Mouse (Mus musculus) thymus, postnatal 0 days (tissue): ENCODE data around the gene Prss37. TPM values are rescaled to one million over a fixed set of nuclear protein-coding genes. Genes with fewer than 3 reads are reported as not detected.
A peak's percentile ranks its signal among the peaks of the same experiment; 100 is the strongest.

Source experiments
- DNase-seq: peaks from one replicate; pipeline ENCODE4 v3.0.0-alpha.2; 2015; ENCODE audit warnings: low spot score
- polyA plus RNA-seq: library from polyadenylated mRNA; unstranded; fragments of >200 nt; fragmentation: Nextera tagmentation; extraction: Ambion mirVana; gene quantifications from 2 replicates; pipeline ENCODE4 v1.2.1, GENCODE M21; 2015

Gene Prss37
- polyA plus RNA-seq: 0.15 TPM in 1 of 2 replicates, not detected in the other

- DNase-seq: no peak
Observed at GRCm38 (mm10) chr6:40519408-40519807, at the start of gene Prss37. Gene Prss37, minus strand, starts transcription at chr6:40519508.

- no peak for DNase-seq
Observed at GRCm38 (mm10) chr6:40554950-40555349, 35.6 kb upstream of the Prss37 start, which contains the start of gene Olfr461. Gene Olfr461, minus strand, starts transcription at chr6:40555050.

DNA sequence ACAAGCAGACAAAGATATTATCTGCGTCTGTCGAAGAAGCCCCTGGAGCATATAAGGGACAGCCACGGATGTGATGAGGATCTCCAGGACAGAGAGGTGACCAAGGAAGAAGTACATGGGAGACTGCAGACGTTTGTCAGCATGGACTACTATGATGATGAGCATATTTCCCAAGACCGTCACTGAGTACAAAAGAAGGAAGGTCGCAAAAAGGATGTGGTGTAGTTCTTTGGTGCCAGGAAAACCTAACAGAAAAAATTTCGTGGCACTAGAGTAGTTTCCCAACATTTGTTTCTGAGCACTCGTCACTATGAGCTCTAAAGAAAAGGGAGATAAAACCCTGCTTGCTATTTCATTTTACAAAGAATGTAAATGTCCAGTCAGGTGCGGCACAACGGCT lies 25.4 kb upstream of the Prss37 start:
- DNase-seq: no peak

- no peak for DNase-seq
Observed at GRCm38 (mm10) chr6:40493229-40493628, 26.1 kb downstream of the Prss37 start, which contains the start of gene Tas2r108. Gene Tas2r108, plus strand, starts transcription at chr6:40493529.

DNA sequence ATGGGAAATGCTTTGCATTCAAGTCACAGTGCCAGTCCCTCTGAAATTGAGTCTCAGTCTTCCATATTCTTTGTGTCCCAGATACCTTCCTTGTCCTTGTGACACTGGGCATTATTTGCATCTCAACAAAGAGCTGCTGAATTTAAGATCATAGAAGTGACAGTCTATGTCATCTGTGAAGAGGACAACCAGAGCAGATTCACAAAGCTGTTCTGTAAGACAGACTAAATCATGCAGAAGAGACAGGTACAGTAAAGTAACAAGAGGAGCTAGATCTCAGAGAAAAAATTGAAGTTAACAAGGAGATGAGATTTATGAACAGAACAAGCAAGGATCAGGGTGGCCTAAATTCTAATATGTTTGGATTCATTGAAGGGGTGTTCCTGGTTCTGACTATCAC lies 28.4 kb downstream of the Prss37 start, which contains the start of gene Tas2r137:
Gene Tas2r137 (plus strand): TSS at position 301 of the 400 bp plus-strand sequence.
- no peak for DNase-seq

- no peak for DNase-seq
Observed at GRCm38 (mm10) chr6:40482318-40482717, 37.0 kb downstream of the Prss37 start.

DNA sequence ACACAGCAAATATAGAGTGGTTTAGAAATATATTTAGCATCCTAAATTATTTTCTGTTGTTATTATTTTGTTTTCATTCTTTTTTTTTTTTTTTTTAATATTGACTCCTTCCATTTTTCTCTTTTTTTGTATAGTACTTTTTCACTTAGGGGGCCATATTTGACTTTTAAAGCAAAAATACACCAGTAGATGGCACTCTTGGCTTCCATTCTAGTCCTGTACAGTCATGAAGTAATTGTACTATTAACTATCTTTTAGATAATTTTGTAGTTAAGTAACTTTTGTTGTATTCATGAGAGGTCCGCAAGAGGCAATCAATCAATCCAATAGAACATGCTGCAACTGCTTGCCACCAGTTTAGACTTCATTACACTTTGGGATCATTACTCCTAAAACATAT lies 39.6 kb downstream of the Prss37 start:
- DNase-seq: no peak

GRCm38 (mm10) chr6:40476132-40476531 lies 43.2 kb downstream of the Prss37 start:
- no peak for DNase-seq

DNA sequence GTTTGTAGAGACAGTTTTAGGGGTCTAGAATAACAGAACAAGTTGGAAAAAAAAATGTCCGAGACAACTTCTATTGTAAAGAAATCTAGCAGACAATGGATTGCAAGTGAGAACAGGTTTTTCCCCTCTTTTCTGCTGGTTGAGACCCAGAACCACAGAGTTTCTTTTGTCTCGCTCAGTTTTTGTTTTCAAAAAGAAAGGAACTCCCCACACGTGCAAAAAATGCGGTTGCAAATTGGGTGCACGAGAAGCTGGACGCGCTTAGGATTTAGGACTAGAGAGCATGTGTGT lies 47.6 kb downstream of the Prss37 start:
- DNase-seq: no peak

- DNase-seq: peak; percentile 97
Observed at GRCm38 (mm10) chr6:40470916-40471719, 48.2 kb downstream of the Prss37 start, which contains the start of gene Ssbp1. Gene Ssbp1, plus strand, starts transcription at chr6:40471352.

GRCm38 (mm10) chr6:40465710-40466109 lies 53.6 kb downstream of the Prss37 start:
- peak; percentile 14 for DNase-seq

Other genes starting within 250 kb of the Prss37 start
- gene Agk, start 194.3 kb downstream of the Prss37 start, polyA plus RNA-seq: 41.5 and 45.2 TPM in 2 replicates
- 16.0 and 17.6 TPM in 2 replicates for gene E330009J07Rik, start 83.4 kb downstream of the Prss37 start, polyA plus RNA-seq
- 0.31 and 0.35 TPM in 2 replicates for gene Wee2, start 80.4 kb downstream of the Prss37 start, polyA plus RNA-seq
- 190 and 207 TPM in 2 replicates for gene Ssbp1, start 48.2 kb downstream of the Prss37 start, polyA plus RNA-seq
- gene Tas2r137, start 28.3 kb downstream of the Prss37 start, polyA plus RNA-seq: not detected in 2 replicates
- gene Tas2r108, start 26.0 kb downstream of the Prss37 start, polyA plus RNA-seq: 0.13 and 0.17 TPM in 2 replicates
- 0.22 TPM in 1 of 2 replicates, not detected in the other for gene Olfr461, start 35.5 kb upstream of the Prss37 start, polyA plus RNA-seq
- gene Olfr460, start 50.0 kb upstream of the Prss37 start, polyA plus RNA-seq: not detected in 2 replicates
- gene Clec5a, start 66.3 kb upstream of the Prss37 start, polyA plus RNA-seq: 1.1 and 1.2 TPM in 2 replicates
- 0.13 TPM in 1 of 2 replicates, not detected in the other for gene Tas2r138, start 93.8 kb upstream of the Prss37 start, polyA plus RNA-seq
- 1.1 and 1.2 TPM in 2 replicates for gene Mgam, start 109.3 kb upstream of the Prss37 start, polyA plus RNA-seq